Mouse (Mus musculus) kidney, embryonic 16.5 days (tissue): Measurements from ENCODE around the gene Dock10. TPM values are rescaled to one million over a fixed set of nuclear protein-coding genes. Genes with fewer than 3 reads are reported as not detected.

Source experiments
- ATAC-seq: fragments of 200-750 bp; cut with Nextera tagmentation; 2 replicates; pipeline ENCODE4 v1.8.0; 2017; ENCODE audit warnings: moderate TSS enrichment; ENCODE audit not compliant: low FRiP score, low TSS enrichment
- H3K27ac ChIP-seq: fragments of 300-500 bp; sonication (generic); 2 replicates; pipeline ENCODE4 v1.5.1; 2014; ENCODE audit warnings: low read length
- H3K27me3 ChIP-seq: fragments of 300-500 bp; sonication (generic); 2 replicates; pipeline ENCODE4 v1.6.1; 2014; ENCODE audit warnings: low read length, control low read depth, mixed read lengths; ENCODE audit not compliant: insufficient read depth
- H3K36me3 ChIP-seq: fragments of 300-500 bp; sonication (generic); 2 replicates; pipeline ENCODE4 v1.6.1; 2014; ENCODE audit warnings: low read length, control low read depth, mixed read lengths; ENCODE audit not compliant: insufficient read depth
- H3K4me1 ChIP-seq: fragments of 300-500 bp; sonication (generic); 2 replicates; pipeline ENCODE4 v1.6.1; 2014; ENCODE audit warnings: low read length, control low read depth, mixed read lengths; ENCODE audit not compliant: insufficient read depth
- H3K4me2 ChIP-seq: fragments of 300-500 bp; sonication (generic); replicated peaks from 2 replicates; pipeline ENCODE4 v1.6.1; 2014; ENCODE audit warnings: low read depth, low read length
- H3K4me3 ChIP-seq: fragments of 300-500 bp; sonication (generic); 2 replicates; pipeline ENCODE4 v1.5.1; 2014; ENCODE audit warnings: mild to moderate bottlenecking, low read length
- H3K9ac ChIP-seq: fragments of 300-500 bp; sonication (generic); replicated peaks from 2 replicates; pipeline ENCODE4 v1.6.1; 2014; ENCODE audit warnings: low read length
- H3K9me3 ChIP-seq: fragments of 300-500 bp; sonication (generic); 2 replicates; pipeline ENCODE4 v1.6.1; 2016; ENCODE audit warnings: low read length, control low read depth
- WGBS: fragments of 180-500 bp; shearing (Covaris S2); extraction: QIAGEN DNeasy Blood & Tissue Kit; methylation state at CpG from one replicate; pipeline ENCODE4 v1.1.7; 2014; 5-methylcytosine and 5-hydroxymethylcytosine counted together
- polyA plus RNA-seq: library from polyadenylated mRNA; unstranded; fragments of >200 nt; fragmentation: Nextera tagmentation; extraction: Ambion mirVana; gene quantifications from 2 replicates; pipeline ENCODE4 v1.2.1, GENCODE M21; 2015

The Dock10 gene
- polyA plus RNA-seq, 1 experiment from 2014 or later = 3.7 TPM

GRCm38 (mm10) chr1:80713920-80714319, 44.4 kb downstream of the Dock10 start:
- Histone ChIP-seq H3K9ac (no peak overlapping the region), H3K9me3 (no peaks in the 10 kb centered on the region), H3K4me2 (no peak overlapping the region), H3K27me3 (no peaks in the 10 kb centered on the region), H3K4me3 (no peak overlapping the region), H3K36me3 (no peaks in the 10 kb centered on the region), H3K27ac (no peak overlapping the region), H3K4me1 (0 out of 2 replicates have a peak, but pooled peaks cover 3% of the 10 kb centered on the region)
- no peak for ATAC-seq
- 95% methylated on average over 1 of the region's 1 CpGs for WGBS

DNA sequence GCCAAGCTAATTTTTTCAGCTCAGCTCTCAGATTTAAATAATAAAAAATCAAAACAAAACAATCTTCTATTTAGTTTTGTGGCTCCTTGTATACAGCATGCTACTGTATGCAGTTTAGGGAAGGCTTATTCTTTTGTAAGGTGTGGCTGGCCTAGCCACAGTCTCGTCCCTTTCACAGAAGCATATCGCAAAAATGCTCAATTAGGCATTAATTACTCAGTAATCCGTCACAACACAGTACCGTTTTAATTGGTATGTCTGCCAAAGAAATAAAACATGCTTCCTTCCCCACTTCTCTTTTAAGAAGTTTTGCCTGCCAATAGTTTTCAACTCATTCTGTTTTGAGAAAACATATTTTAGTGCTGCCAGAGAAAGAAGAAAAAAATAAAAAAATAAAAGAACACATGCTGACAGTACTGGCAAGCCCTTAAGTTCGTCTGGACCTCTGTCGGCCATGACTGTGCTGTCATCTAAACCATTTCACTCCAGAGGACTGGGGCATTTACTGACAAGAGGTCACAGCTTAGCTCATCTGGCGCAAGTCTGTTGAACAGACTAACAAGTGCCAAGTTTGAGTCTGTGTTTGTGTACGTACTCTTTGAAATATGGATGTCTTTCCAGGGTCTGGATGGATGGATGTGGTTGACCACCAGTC, 47.6 kb downstream of the Dock10 start:
- Histone ChIP-seq H3K36me3 (no peaks in the 10 kb centered on the region), H3K4me2 (no peak overlapping the region), H3K4me3 (no peak overlapping the region), H3K9ac (no peak overlapping the region), H3K9me3 (no peaks in the 10 kb centered on the region), H3K4me1 (0 out of 2 replicates have a peak, but pooled peaks cover 3% of the 10 kb centered on the region), H3K27ac (no peak overlapping the region), H3K27me3 (no peaks in the 10 kb centered on the region)
- 54% methylated on average over 8 of the region's 8 CpGs for WGBS
- ATAC-seq = no peak; the same call in 1 of the 2 replicates

DNA sequence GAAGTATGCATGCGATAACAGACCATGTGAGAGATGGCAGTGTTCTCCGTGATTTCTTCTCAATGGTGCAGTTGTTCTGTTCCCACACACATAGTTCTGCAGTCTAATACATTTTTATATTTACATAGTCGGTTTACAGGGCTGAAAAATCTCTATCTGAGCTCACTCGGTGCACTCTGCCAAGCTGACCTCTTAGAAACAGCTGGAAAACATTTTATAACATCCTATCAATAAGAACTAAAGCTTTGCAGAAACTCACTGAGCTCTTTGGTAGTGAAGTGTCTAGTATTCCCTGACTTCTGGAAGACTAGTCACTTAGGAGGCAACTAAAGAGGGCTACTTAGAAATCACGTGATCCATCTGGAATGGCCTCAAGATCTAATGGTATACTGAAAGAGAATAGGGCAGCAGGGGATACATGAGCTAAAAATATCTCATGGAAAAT, 48.2 kb downstream of the Dock10 start:
- no peak overlapping the region for H3K27ac ChIP-seq
- 0 out of 2 replicates have a peak, but pooled peaks cover 3% of the 10 kb centered on the region for H3K4me1 ChIP-seq
- H3K9me3 ChIP-seq = no peaks in the 10 kb centered on the region
- H3K27me3 ChIP-seq = no peaks in the 10 kb centered on the region
- WGBS = 59% methylated on average over 5 of the region's 5 CpGs
- H3K9ac ChIP-seq = no peak overlapping the region
- H3K36me3 ChIP-seq = no peaks in the 10 kb centered on the region
- no peak overlapping the region for H3K4me2 ChIP-seq
- no peak overlapping the region for H3K4me3 ChIP-seq
- ATAC-seq = no peak

- no peak for ATAC-seq
- Histone ChIP-seq H3K4me2 (peak overlapping the region; percentile 18; the same call in 1 of the 2 replicates), H3K9ac (no peak overlapping the region), H3K36me3 (no peaks in the 10 kb centered on the region), H3K27ac (peak overlapping the region; percentile 61), H3K4me3 (no peak overlapping the region), H3K27me3 (no peaks in the 10 kb centered on the region), H3K9me3 (no peaks in the 10 kb centered on the region), H3K4me1 (0 out of 2 replicates have a peak, but pooled peaks cover 3% of the 10 kb centered on the region)
- WGBS = 66% methylated on average over 14 of the region's 14 CpGs
Observed at GRCm38 (mm10) chr1:80709299-80709698, 49.0 kb downstream of the Dock10 start.

- WGBS = 93% methylated on average over 1 of the region's 1 CpGs
- Histone ChIP-seq H3K4me3 (no peak overlapping the region), H3K9me3 (no peaks in the 10 kb centered on the region), H3K36me3 (no peaks in the 10 kb centered on the region), H3K27me3 (no peaks in the 10 kb centered on the region), H3K4me2 (no peak overlapping the region), H3K9ac (no peak overlapping the region), H3K27ac (no peak overlapping the region), H3K4me1 (no peaks in the 10 kb centered on the region)
- no peak for ATAC-seq
Observed at GRCm38 (mm10) chr1:80703279-80703678, 55.0 kb downstream of the Dock10 start.

DNA sequence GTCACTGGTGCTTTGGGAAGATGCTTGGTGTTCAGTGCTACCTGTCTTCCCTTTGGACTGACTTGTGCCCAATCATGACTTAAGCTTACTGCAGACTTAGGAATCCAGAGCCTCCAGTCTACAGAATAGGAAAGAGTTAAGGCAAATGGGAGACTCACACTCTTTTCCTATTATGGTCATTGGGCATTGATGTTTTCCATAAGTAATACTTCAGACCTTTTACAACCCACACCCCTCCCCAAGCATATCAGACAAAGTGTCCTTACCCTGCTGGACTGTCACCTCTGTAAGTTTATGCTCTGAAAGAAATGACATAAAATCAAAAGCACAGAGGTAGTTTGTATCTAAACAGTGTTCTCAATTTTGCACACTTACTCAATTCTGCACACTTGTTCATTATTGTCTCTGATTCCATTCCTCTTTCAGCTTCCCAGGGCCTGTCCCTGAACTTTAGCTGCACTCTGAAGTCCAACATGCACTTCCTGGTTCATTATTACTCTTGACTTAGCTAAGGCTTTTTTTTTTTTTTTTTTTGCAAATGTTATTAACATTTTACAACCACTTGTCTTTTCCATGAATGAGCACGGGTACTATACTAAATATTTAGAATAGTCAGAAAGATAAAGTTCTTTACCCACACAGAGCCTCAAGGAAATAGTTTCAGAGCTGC, 82.2 kb downstream of the Dock10 start:
- Histone ChIP-seq H3K27me3 (no peaks in the 10 kb centered on the region), H3K4me1 (no peaks in the 10 kb centered on the region), H3K9me3 (no peaks in the 10 kb centered on the region), H3K9ac (no peak overlapping the region), H3K36me3 (no peaks in the 10 kb centered on the region), H3K4me3 (no peak overlapping the region), H3K27ac (no peak overlapping the region), H3K4me2 (no peak overlapping the region)
- no peak for ATAC-seq
- 58% methylated on average over 1 of the region's 1 CpGs for WGBS

DNA sequence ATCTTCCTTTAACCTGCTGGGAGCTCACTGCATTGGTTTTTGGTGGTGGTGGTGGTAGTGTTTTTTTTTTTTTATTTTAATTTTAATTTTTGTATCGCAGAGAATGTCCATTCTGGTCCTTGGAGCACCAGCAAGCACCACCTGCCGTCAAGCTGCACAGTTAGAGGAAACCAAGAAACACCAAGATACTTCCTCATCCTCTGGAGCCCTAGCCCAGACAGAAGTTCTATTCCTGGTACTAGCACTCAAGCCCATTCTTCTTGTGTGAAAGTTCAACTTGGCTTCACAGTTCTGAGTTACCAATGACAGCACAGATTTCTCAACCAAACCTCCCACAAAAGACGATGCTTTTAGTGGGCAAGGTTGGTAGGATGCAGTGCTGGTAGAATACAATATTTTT, 86.6 kb downstream of the Dock10 start:
- H3K9ac ChIP-seq = no peak overlapping the region
- no peak overlapping the region for H3K27ac ChIP-seq
- H3K4me3 ChIP-seq = no peak overlapping the region
- no peak for ATAC-seq
- H3K27me3 ChIP-seq = no peaks in the 10 kb centered on the region
- no peaks in the 10 kb centered on the region for H3K36me3 ChIP-seq
- WGBS = 87% methylated on average over 3 of the region's 3 CpGs
- H3K9me3 ChIP-seq = no peaks in the 10 kb centered on the region
- no peak overlapping the region for H3K4me2 ChIP-seq
- H3K4me1 ChIP-seq = no peaks in the 10 kb centered on the region

DNA sequence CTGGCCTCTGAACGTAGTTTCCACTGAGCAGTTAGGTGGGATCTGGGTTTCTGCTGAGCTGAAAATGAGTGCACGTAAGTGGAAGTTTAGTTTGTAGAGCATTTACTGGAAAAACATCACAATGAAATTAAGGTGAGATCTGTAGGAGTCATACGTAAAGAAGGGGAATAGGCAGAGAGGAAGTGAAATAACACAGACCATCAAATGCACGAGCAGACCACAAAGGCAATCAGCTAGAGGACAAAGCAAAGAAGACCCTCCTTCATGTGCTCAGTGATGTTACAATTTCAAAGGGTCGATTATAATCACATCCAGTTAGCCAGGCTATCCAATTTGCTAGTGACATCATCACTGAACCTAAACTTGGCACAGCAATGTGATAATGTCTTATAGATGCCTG, 87.3 kb downstream of the Dock10 start:
- no peak for ATAC-seq
- H3K4me3 ChIP-seq = no peak overlapping the region
- no peak overlapping the region for H3K9ac ChIP-seq
- no peak overlapping the region for H3K4me2 ChIP-seq
- H3K27me3 ChIP-seq = no peaks in the 10 kb centered on the region
- no peaks in the 10 kb centered on the region for H3K36me3 ChIP-seq
- 74% methylated on average over 5 of the region's 5 CpGs for WGBS
- H3K4me1 ChIP-seq = no peaks in the 10 kb centered on the region
- H3K27ac ChIP-seq = no peak overlapping the region
- H3K9me3 ChIP-seq = no peaks in the 10 kb centered on the region

DNA sequence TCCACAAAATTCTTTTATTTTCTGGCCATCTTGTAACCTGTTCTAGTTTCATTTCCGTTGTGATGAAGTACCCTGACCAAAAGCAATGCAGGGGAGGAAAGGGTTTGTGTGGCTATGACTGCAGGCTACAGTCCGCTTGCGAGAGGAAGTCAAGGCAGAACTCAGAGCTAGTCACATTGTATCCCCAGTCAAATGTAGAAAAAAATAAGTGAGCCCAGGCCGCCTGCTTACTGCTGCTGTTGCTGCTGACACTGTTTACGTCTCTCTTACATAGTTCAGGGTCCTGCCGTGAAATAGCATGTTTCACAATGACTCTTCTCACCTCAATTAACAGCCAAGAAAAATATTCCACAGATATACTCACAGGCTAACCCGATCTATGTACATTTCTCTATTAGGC, 87.9 kb downstream of the Dock10 start:
- ATAC-seq = no peak
- 67% methylated on average over 7 of the region's 7 CpGs for WGBS

DNA sequence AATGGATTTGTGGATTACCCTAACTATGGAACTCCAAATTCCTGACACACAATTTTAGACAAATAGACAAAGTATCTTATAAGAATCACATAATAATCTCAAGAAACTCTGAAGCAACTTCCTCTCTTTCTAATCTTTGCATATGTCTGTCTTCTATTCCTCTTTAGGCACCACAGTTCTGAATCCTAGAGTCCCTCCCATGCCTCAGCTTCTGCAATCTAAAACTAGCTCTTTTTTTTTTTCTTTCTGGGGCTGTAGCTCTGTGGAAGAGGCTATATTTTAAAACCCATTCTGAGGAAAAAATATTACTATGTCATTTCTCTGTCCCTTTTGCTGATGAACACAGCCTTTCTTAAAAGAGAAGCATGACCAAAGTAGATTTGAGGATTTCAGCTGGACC, 92.6 kb downstream of the Dock10 start:
- no peak overlapping the region for H3K9ac ChIP-seq
- H3K9me3 ChIP-seq = no peaks in the 10 kb centered on the region
- no peak overlapping the region for H3K4me3 ChIP-seq
- no peaks in the 10 kb centered on the region for H3K4me1 ChIP-seq
- no peak overlapping the region for H3K4me2 ChIP-seq
- no peaks in the 10 kb centered on the region for H3K36me3 ChIP-seq
- ATAC-seq = no peak
- H3K27me3 ChIP-seq = no peaks in the 10 kb centered on the region
- no peak overlapping the region for H3K27ac ChIP-seq

More for the DNA sequence above, 87.9 kb downstream of the Dock10 start:
- Histone ChIP-seq H3K9ac (no peak overlapping the region), H3K4me2 (no peak overlapping the region), H3K9me3 (no peaks in the 10 kb centered on the region), H3K36me3 (no peaks in the 10 kb centered on the region), H3K27me3 (no peaks in the 10 kb centered on the region), H3K27ac (no peak overlapping the region), H3K4me1 (no peaks in the 10 kb centered on the region), H3K4me3 (no peak overlapping the region)
